Mouse (Mus musculus) kidney, adult 9 months (tissue): ENCODE results near the gene Hist2h2be.
"Not testable (repeated sequence)": the region's sequence is repeated elsewhere in the genome, so short reads cannot be mapped to it uniquely, and the experiment has no call there.

Experiments used
- DNase-seq: peaks from one replicate; pipeline ENCODE4 v3.0.0; 2022

The Hist2h2be gene

GRCm38 (mm10) chr3:96198601-96199251 lies 22.2 kb upstream of the Hist2h2be start:
- not testable (repeated sequence) for DNase-seq

DNA sequence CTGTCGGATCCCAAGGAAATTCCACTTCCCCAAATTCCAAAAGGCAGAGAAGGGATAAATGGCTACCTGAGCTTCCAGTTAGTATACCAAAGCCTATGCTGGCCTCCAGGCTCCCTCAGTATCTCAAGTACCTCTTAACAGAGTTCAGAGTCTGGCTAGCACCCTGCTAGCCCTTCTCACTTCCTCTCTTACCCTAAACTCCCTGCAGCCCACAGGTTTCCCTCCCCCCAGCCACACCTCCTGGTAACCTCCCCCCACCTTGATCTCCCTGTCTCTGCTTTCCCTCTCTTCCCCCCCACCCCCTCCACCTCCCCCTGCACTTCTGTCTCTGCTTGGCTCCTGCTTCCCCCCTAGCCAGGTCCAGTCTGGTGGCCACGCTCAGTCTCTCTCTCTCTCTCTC lies 21.2 kb upstream of the Hist2h2be start:
- no peak for DNase-seq

DNA sequence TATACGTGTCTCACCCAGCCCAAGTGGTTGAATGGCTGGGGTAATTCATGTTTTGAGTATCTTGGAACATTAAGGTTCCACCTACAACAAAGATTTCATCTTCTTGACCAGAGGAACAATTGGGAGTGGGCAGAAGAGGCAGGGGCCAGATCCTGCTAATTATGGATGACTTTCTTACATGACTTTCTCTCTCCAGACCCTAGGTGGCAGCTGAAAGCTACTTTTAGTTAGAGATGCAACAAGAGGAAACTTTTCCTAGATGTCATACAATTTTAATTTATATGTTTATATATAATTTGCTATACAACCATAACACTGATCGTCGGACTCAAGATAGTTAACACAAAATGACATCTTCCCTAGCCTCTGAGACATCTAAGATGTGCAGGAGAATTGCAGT lies 13.1 kb upstream of the Hist2h2be start:
- no peak for DNase-seq

GRCm38 (mm10) chr3:96209242-96209641 lies 11.7 kb upstream of the Hist2h2be start:
- DNase-seq = no peak

GRCm38 (mm10) chr3:96219191-96219641 lies 1.7 kb upstream of the Hist2h2be start:
- DNase-seq = peak; percentile 53

- DNase-seq = peak; percentile 92
Observed at GRCm38 (mm10) chr3:96219661-96220130, 1.2 kb upstream of the Hist2h2be start, which contains the start of the genes Bola1 and Hist2h2ab. Bola1 (minus strand) TSS chr3:96219709. Hist2h2ab (plus strand) TSS chr3:96219865.

- DNase-seq = not testable (repeated sequence)
Observed at GRCm38 (mm10) chr3:96220131-96220764, 671 bp upstream of the Hist2h2be start.

DNA sequence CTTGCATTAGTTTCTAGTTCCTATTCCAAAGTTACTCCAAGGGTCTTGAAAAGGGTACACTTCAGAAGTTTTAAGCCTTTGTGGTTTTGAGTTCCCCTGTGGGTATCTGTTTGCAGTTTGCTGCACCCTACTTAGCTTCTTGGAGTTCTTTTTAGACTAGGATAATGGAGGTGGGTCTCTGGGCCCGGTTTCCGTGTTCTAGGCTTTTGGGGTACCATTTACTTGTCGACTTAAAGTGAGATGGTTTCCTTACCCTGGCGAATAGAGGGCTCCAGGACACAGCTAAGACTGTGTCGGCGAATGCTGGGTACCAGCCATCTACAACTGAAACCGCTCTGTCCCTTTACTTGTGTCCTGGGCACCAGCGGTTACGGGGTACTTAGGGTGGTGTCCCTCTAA lies 720 bp downstream of the Hist2h2be start:
- peak; percentile 33 for DNase-seq

- no peak for DNase-seq
Observed at GRCm38 (mm10) chr3:96222774-96223173, 1.9 kb downstream of the Hist2h2be start.

DNA sequence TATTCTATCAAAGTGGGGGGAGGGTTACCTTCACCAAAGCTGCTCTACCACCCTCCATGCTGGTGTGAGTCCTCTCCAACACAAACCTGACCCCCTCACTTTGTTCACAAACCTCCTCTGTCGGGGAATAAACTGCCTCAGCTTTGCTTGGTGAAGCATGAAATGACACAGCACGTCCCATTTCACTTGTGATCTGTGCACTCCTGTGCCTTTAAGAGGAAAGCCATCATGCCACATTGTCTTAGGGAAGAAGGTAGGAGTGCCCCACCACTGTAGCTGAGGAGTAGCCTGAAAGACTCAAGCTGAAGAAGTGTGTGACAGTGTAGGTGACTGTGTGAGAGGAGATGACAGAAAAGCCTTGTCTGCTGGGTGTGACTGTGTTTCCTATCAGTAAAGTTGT lies 4.5 kb downstream of the Hist2h2be start:
- DNase-seq = no peak

GRCm38 (mm10) chr3:96226695-96227648 lies 6.1 kb downstream of the Hist2h2be start:
- no peak for DNase-seq

DNA sequence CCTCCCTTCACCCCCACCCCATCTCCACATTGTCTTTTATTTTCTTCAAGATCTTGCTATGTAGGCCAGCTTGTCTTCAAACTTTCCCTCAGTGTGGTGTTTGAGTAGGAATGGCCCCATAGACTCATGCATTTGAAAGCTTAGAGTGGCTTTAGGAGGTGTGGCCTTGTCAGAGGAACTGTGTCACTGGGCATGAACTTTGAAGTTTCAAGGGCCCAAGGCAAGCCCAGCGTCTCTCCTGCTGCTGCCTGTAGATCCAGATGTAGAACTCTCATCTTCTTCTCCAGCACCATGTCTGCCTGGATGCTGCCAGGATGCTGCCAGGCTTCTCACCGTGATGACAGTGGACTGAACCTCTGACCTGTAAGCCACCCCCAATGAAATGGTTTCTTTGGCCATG lies 7.9 kb downstream of the Hist2h2be start:
- DNase-seq = no peak

DNA sequence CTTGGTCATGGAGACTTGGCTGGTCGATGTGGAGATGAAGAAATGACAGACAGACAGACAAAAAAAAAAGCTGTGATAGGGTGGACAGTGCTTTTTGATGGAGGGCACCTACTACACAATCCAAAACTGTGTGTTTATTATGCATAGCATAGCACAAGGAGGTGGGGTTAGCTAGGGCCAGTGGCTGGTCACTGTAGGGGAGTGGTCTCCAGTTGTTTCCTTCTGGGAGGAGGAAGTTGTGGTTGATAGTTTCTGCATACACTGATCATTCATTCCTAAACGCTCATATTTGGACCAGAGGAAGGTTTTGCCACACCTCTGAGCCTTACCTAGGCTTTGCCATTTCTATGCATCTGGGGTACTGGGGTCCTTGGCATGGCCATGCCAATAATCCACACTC lies 9.5 kb downstream of the Hist2h2be start:
- DNase-seq = no peak

DNA sequence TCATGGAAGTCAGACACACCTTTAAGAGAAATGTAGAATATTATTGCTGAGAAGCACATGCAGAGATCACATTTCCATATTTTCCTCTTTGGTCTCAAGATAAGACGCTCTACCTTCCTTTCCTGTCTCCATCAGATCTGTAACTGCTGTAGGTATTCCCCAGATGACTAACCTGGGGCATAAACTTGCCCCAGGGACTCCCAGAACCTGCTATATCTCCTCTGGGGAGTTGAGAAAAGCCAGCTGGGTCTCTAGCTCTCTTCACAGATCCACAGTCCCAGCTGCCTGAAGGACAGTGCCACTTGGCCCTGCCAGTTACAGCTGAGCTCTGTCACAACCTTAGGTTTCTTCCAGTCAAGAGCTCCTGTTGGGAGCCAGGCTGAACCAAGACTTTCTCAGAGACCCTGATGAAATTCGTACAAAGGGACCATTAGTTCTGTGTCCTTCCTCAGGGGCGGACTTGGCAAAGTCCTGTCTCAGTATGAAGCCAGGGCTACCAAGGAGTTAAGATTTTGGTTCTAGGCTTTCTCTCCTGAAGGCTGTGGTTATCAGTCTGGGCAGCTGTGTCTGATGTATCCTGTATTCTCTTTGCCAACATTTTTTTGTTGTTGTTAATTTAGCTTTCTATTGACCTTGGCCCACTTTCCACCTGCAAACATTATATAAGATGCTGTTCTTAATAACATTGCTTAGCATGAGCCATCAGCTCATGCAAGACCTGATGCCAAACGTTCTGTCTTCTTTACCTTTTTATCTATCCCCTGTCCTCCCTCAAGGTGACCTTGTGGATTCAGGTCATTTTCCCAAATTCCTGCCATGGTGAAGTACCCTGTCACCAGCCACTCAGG lies 10.2 kb downstream of the Hist2h2be start:
- no peak for DNase-seq

DNA sequence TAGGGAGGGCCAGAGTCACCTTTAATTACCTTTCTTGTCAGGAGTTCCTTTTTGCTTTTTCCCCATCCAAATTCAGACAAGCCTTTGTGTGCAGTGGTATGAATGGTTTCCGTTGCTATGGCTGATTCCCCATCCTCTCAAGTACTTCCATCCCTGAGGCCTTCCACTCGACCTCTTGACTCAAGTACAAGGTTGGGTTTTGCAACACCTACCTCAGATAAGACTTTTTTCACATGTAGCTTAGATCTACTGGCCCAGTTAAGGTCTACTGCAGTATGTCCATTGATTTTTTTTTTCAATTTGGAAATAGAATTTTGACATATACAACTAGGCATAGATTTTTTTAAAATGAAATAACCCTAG lies 10.8 kb downstream of the Hist2h2be start:
- no peak for DNase-seq

DNA sequence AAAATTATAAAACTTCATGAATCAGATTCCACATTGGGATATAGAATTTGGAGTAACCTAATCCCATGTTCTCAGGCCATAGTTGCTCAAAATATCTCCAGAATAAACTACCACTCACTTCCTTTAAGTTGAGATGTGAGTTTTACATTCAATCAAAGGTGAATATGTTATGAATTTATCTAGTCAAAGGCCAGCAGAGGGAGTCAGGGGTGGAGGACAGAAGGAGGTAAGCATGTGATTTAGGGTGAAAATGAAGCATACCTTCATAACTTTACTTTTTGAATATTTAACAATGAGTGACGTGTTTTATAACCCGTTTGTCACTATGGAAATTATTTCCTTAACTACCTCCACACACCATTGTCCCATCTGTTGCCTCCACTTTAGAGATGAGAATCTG lies 14.0 kb downstream of the Hist2h2be start:
- no peak for DNase-seq

DNA sequence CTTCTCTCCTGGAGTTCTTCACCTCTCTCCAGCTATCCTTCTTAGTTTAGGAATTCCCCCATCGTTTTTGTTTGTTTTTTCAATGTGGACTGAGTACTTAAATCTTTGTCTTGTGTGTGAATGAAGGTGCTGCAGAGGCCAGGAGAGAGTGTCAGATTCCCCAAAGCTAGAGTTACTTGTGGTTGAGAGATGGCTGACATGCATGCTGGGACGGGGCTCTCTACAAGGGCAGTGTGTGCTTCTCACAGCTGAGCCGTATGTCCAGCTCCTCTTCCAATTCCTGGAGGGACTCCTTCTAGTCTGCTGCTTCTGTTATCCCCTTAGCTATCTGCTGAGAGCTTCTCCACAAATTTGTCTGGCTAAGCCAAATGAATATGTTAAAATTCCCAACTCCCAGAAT lies 14.9 kb downstream of the Hist2h2be start:
- no peak for DNase-seq

- no peak for DNase-seq
Observed at GRCm38 (mm10) chr3:96236834-96237334, 16.0 kb downstream of the Hist2h2be start.

- DNase-seq = no peak
Observed at GRCm38 (mm10) chr3:96237335-96237903, 16.5 kb downstream of the Hist2h2be start.

DNA sequence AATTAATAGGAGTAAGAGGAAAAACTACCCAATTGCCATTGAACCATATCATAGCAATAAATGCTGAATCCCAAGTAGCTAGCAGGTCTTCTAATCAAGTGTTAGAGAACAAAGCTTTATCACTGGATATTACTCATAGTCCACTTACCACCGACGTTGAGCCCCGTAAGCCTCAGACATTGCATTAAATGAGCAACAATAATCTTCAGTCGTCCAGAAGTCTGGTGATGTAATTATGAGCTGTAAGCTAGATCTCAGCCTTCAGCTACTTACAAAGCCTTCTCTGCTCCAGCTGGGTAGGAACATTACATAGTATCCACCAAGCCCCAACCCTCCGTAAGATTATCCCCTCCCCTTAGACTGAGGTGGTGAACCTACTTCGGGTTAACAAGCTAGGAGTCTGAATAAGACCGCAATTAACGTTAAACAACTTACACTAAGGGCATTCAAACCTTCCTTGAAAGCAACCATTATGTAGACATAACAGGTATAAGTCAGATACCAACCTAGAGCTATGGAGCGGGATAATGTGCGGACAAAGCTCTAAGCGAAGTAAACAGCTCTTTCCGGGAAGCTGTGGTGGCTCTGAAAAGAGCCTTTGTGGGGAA lies 17.1 kb downstream of the Hist2h2be start:
- no peak for DNase-seq
